11 mouse cellular contexts compared by ENCODE assay signal in the genomic region with DNA sequence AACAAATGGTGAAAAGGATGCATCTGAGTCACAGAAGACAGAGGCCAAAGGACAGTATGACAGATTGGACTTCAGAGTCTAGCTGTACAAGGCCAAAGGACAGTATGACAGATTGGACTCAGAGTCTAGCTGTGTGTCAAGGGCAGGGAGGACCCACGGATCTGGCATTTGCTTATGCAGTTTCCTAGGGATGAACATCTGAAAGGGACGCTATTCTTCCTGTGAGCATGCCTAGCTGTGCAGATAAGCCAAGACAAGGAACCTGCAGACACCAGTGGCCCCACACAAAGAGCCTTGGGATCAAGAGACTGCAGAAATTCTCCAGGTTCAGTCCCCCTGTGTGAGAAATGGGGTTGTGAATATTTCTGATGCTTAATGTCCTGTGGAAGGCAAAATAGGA.
"Had no signal": no experiment of that assay in that cellular context is flagged by ENCODE, and none has a peak within 500 bp of the region (broad histone marks: within the 10 kb centered on the region; RNA-seq: fewer than 3 reads in every experiment).

No protein-coding gene starts in this region.

- DNase-seq: kidney, adult 9 months; kidney, postnatal 14 days; kidney, postnatal 4 days; layer of hippocampus, adult 9-11 months; liver, embryonic 13.5 days; lung, adult 2 months; lung, postnatal 14 days; right cerebral cortex, adult 18-20 months; right cerebral cortex, postnatal 14 days; spleen, adult 18-20 months; thymus, postnatal 25 days had no signal
